Mouse (Mus musculus) olfactory bulb, adult 2 months (tissue): ENCODE measurements around the gene Gm28635.

ENCODE experiments used
- CTCF ChIP-seq: fragments of 200-500 bp; IDR thresholded peaks from 2 replicates; pipeline ENCODE4 v1.5.1; 2012; ENCODE audit warnings: low read depth, mild to moderate bottlenecking, low read length, moderate library complexity; ENCODE audit not compliant: insufficient read depth
- POLR2A ChIP-seq: fragments of 200-500 bp; IDR thresholded peaks from 2 replicates; pipeline ENCODE4 v1.6.1; 2012; ENCODE audit warnings: mild to moderate bottlenecking, low read depth, low read length, moderate library complexity; ENCODE audit not compliant: insufficient read depth

GRCm38 (mm10) chr2:84632999-84633398 is 44.8 kb downstream of the Gm28635 start:
- TF ChIP-seq CTCF (no peak), POLR2A (no peak)
